32 mouse cellular contexts compared by ENCODE assay signal in the genomic region with DNA sequence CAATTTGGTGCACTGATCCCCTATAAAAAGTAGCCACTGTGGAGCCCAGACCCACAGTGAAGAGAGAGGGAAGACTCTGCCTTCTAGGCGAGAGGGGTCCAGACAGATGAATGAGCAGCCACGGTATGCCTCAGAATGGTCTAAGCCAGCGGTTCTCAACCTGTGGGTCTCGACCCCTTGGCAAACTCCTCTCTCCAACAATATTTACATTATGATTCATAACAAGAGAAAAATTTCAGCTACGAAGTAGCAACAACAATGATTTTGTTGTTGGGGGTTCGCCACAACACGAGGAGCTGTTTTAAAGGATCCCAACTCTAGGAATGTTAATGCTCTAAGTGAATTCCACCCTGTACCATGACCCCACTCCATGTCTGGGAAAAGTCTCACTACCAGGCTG.
"Had no signal": no experiment of that assay in that cellular context is flagged by ENCODE, and none has a peak within 500 bp of the region (broad histone marks: within the 10 kb centered on the region; RNA-seq: fewer than 3 reads in every experiment).

No protein-coding gene starts in this region.

- H3K9me3 ChIP-seq: limb, embryonic 10.5 days; limb, embryonic 12.5 days; limb, embryonic 13.5 days; limb, embryonic 15.5 days; liver, embryonic 12.5 days; liver, embryonic 13.5 days; liver, embryonic 15.5 days; lung, embryonic 15.5 days; megakaryocyte, embryonic 14.5 days; midbrain, embryonic 10.5 days; midbrain, embryonic 12.5 days; midbrain, embryonic 13.5 days; midbrain, embryonic 15.5 days; neural tube, embryonic 12.5 days had no signal

- H3K9ac ChIP-seq: limb, embryonic 12.5 days; limb, embryonic 13.5 days; limb, embryonic 15.5 days; liver, embryonic 12.5 days; liver, embryonic 13.5 days; liver, embryonic 14.5 days; liver, embryonic 15.5 days; liver, postnatal 0 days; lung, embryonic 14.5 days; lung, embryonic 15.5 days; midbrain, embryonic 12.5 days; midbrain, embryonic 13.5 days; midbrain, embryonic 15.5 days; neural tube, embryonic 12.5 days had no signal

- H3K4me1 ChIP-seq: limb, embryonic 15.5 days; liver, embryonic 12.5 days; liver, embryonic 13.5 days; liver, embryonic 15.5 days; lung, embryonic 15.5 days; midbrain, embryonic 15.5 days had no signal

- ATAC-seq: liver, embryonic 12.5 days; liver, postnatal 0 days; lung, postnatal 0 days; midbrain, embryonic 13.5 days; midbrain, embryonic 15.5 days; midbrain, embryonic 16.5 days had no signal

- H3K36me3 ChIP-seq: limb, embryonic 10.5 days; limb, embryonic 12.5 days; limb, embryonic 13.5 days; limb, embryonic 15.5 days; liver, embryonic 12.5 days; liver, embryonic 13.5 days; liver, embryonic 15.5 days; lung, embryonic 15.5 days; midbrain, embryonic 10.5 days; midbrain, embryonic 12.5 days; midbrain, embryonic 13.5 days; midbrain, embryonic 15.5 days; neural tube, embryonic 12.5 days had no signal

- H3K4me2 ChIP-seq: limb, embryonic 12.5 days; limb, embryonic 13.5 days; limb, embryonic 15.5 days; liver, embryonic 11.5 days; liver, embryonic 12.5 days; liver, embryonic 13.5 days; liver, embryonic 15.5 days; lung, embryonic 14.5 days; lung, embryonic 15.5 days; midbrain, embryonic 11.5 days; midbrain, embryonic 12.5 days; midbrain, embryonic 13.5 days; midbrain, embryonic 15.5 days; neural tube, embryonic 12.5 days had no signal

- H3K4me3 ChIP-seq: limb, embryonic 10.5 days; limb, embryonic 12.5 days; limb, embryonic 13.5 days; limb, embryonic 15.5 days; liver, embryonic 12.5 days; liver, embryonic 13.5 days; liver, embryonic 15.5 days; lung, embryonic 15.5 days; megakaryocyte, embryonic 14.5 days; midbrain, embryonic 10.5 days; midbrain, embryonic 12.5 days; midbrain, embryonic 13.5 days; midbrain, embryonic 15.5 days; myocyte; neural tube, embryonic 12.5 days had no signal

- H3K27ac ChIP-seq: limb, embryonic 10.5 days; limb, embryonic 12.5 days; limb, embryonic 13.5 days; limb, embryonic 15.5 days; liver, embryonic 12.5 days; liver, embryonic 13.5 days; liver, embryonic 14.5 days; liver, embryonic 15.5 days; lung, embryonic 15.5 days; macrophage; midbrain, embryonic 10.5 days; midbrain, embryonic 12.5 days; midbrain, embryonic 13.5 days; midbrain, embryonic 15.5 days; neural tube, embryonic 12.5 days had no signal

- DNase-seq: left cerebral cortex, postnatal 4 days; liver; liver, embryonic 13.5 days; liver, postnatal 0 days; lung, adult 18-20 months; lung, adult 2 months; lung, embryonic 14.5 days; lung, postnatal 10 days; lung, postnatal 14 days; lung, postnatal 36 days; lung, postnatal 4 days; midbrain, embryonic 14.5 days had no signal

- H3K27me3 ChIP-seq: limb, embryonic 13.5 days; limb, embryonic 15.5 days; liver, embryonic 12.5 days; liver, embryonic 13.5 days; liver, embryonic 15.5 days; lung, embryonic 15.5 days; midbrain, embryonic 12.5 days; midbrain, embryonic 13.5 days; midbrain, embryonic 15.5 days; neural tube, embryonic 12.5 days had no signal
